27 mouse cellular contexts compared by ENCODE assay signal in the genomic region with DNA sequence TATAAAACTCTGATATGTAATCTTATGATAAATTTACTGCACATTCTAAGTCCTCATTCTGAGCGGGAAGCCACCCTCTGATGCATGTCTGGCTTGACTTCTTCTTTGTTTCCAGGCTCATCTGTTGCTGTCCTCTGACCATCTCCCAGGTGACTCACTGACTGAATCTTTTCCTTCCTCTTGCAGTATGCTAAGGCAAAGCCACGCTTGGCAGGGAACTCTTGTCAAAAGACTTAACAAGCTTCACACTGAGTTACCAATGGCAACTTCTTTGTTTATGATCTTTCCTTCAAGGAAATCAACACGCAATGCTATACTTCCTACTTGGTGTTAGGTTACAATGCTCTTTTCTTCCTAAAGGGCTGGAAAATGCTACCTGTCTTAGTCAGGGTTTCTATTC.
DNase-seq lines count a peak whose midpoint lies in the region; ATAC-seq lines count a peak whose summit lies in the region.
"Had no signal": no experiment of that assay in that cellular context is flagged by ENCODE, and none has a peak within 500 bp of the region (broad histone marks: within the 10 kb centered on the region; RNA-seq: fewer than 3 reads in every experiment).

No protein-coding gene starts in this region.

- ATAC-seq in embryonic facial prominence, embryonic 14.5 days (ENCODE audit: low read depth): no peak
- ATAC-seq in intestine, embryonic 15.5 days: peak; percentile 31; the same call in 1 of the 2 replicates
- no peak for ATAC-seq in kidney, embryonic 14.5 days (ENCODE audit: low FRiP score, low TSS enrichment)
- no peak for ATAC-seq in kidney, embryonic 15.5 days (replicated peaks; ENCODE audit: low FRiP score)
- ATAC-seq: forebrain, embryonic 14.5 days; forebrain, postnatal 0 days had no signal

- no peak overlapping the region for H3K4me2 ChIP-seq in embryonic facial prominence, embryonic 14.5 days (ENCODE audit: low read depth, low read length)
- no peak overlapping the region for H3K4me2 ChIP-seq in intestine, embryonic 15.5 days (replicated peaks)
- H3K4me2 ChIP-seq in kidney, embryonic 14.5 days (replicated peaks; ENCODE audit: low read depth, low read length): no peak overlapping the region
- no peak overlapping the region for H3K4me2 ChIP-seq in kidney, embryonic 15.5 days
- H3K4me2 ChIP-seq: embryonic facial prominence, embryonic 15.5 days; heart, embryonic 12.5 days; heart, embryonic 15.5 days; hindbrain, embryonic 12.5 days; hindbrain, embryonic 15.5 days had no signal

- no peak overlapping the region for H3K9ac ChIP-seq in embryonic facial prominence, embryonic 14.5 days (ENCODE audit: low read depth, low read length)
- H3K9ac ChIP-seq in intestine, embryonic 15.5 days: no peak overlapping the region
- no peak overlapping the region for H3K9ac ChIP-seq in kidney, embryonic 14.5 days (ENCODE audit: low read depth, low read length)
- H3K9ac ChIP-seq in kidney, embryonic 15.5 days: no peak overlapping the region
- H3K9ac ChIP-seq: embryonic facial prominence, embryonic 15.5 days; forebrain, postnatal 0 days; heart, embryonic 12.5 days; heart, embryonic 15.5 days; hindbrain, embryonic 12.5 days; hindbrain, embryonic 15.5 days had no signal

- H3K27me3 ChIP-seq in embryonic facial prominence, embryonic 14.5 days (replicated peaks; ENCODE audit: control insufficient read depth, insufficient read depth, low read length): no peaks in the 10 kb centered on the region
- H3K27me3 ChIP-seq in embryonic facial prominence, embryonic 10.5 days (replicated peaks; ENCODE audit: low read depth, poor library complexity, severe bottlenecking): no peaks in the 10 kb centered on the region
- H3K27me3 ChIP-seq in intestine, embryonic 15.5 days (replicated peaks): no peaks in the 10 kb centered on the region
- no peaks in the 10 kb centered on the region for H3K27me3 ChIP-seq in kidney, embryonic 14.5 days (ENCODE audit: control insufficient read depth, insufficient read depth, low read length)
- H3K27me3 ChIP-seq in kidney, embryonic 15.5 days: no peaks in the 10 kb centered on the region
- H3K27me3 ChIP-seq: embryonic facial prominence, embryonic 15.5 days; heart, embryonic 12.5 days; heart, embryonic 15.5 days; hindbrain, embryonic 12.5 days; hindbrain, embryonic 15.5 days had no signal

- H3K4me3 ChIP-seq in embryonic facial prominence, embryonic 14.5 days (ENCODE audit: low read depth, low read length): no peak overlapping the region
- no peak overlapping the region for H3K4me3 ChIP-seq in embryonic facial prominence, embryonic 10.5 days
- H3K4me3 ChIP-seq in intestine, embryonic 15.5 days (replicated peaks): no peak overlapping the region
- H3K4me3 ChIP-seq in kidney, embryonic 14.5 days (ENCODE audit: low read length): no peak overlapping the region
- H3K4me3 ChIP-seq in kidney, embryonic 15.5 days (replicated peaks): no peak overlapping the region
- H3K4me3 ChIP-seq: embryonic facial prominence, embryonic 15.5 days; gastrocnemius, adult 2 months; heart, embryonic 12.5 days; heart, embryonic 15.5 days; hindbrain, embryonic 12.5 days; hindbrain, embryonic 15.5 days had no signal

- 61% methylated on average over 3 of the region's 3 CpGs for WGBS in embryonic facial prominence, embryonic 14.5 days
- WGBS in embryonic facial prominence, embryonic 10.5 days: 59% methylated on average over 3 of the region's 3 CpGs
- 60% methylated on average over 3 of the region's 3 CpGs for WGBS in intestine, embryonic 15.5 days
- 29% methylated on average over 3 of the region's 3 CpGs for WGBS in large intestine, adult 2 months
- 52% methylated on average over 3 of the region's 3 CpGs for WGBS in kidney, embryonic 14.5 days
- 50% methylated on average over 3 of the region's 3 CpGs for WGBS in kidney, embryonic 15.5 days

- H3K4me1 ChIP-seq in embryonic facial prominence, embryonic 14.5 days (ENCODE audit: control insufficient read depth, insufficient read depth, low read length): no peaks in the 10 kb centered on the region
- H3K4me1 ChIP-seq in embryonic facial prominence, embryonic 10.5 days: peaks cover 7% of the 10 kb centered on the region
- H3K4me1 ChIP-seq in intestine, embryonic 15.5 days (replicated peaks): no peaks in the 10 kb centered on the region
- no peaks in the 10 kb centered on the region for H3K4me1 ChIP-seq in kidney, embryonic 14.5 days (ENCODE audit: control insufficient read depth, insufficient read depth, low read length)
- H3K4me1 ChIP-seq in kidney, embryonic 15.5 days: peaks cover 3% of the 10 kb centered on the region; the same call in 1 of the 2 replicates
- H3K4me1 ChIP-seq: embryonic facial prominence, embryonic 15.5 days; heart, embryonic 12.5 days; heart, embryonic 15.5 days; hindbrain, embryonic 12.5 days; hindbrain, embryonic 15.5 days had no signal

- no peak overlapping the region for H3K27ac ChIP-seq in embryonic facial prominence, embryonic 14.5 days (replicated peaks; ENCODE audit: low read depth, low read length)
- no peak overlapping the region for H3K27ac ChIP-seq in embryonic facial prominence, embryonic 10.5 days (replicated peaks)
- no peak overlapping the region for H3K27ac ChIP-seq in intestine, embryonic 15.5 days
- no peak overlapping the region for H3K27ac ChIP-seq in kidney, embryonic 14.5 days (ENCODE audit: low read depth, low read length)
- H3K27ac ChIP-seq in kidney, embryonic 15.5 days: no peak overlapping the region
- H3K27ac ChIP-seq: embryonic facial prominence, embryonic 15.5 days; gastrocnemius, adult 2 months; heart, embryonic 15.5 days; hindbrain, embryonic 12.5 days; hindbrain, embryonic 15.5 days had no signal

- peak; percentile 36 for DNase-seq in embryonic facial prominence, embryonic 14.5 days (ENCODE audit: low spot score)
- DNase-seq in embryonic facial prominence, embryonic 10.5 days (ENCODE audit: low spot score): no peak
- DNase-seq in 416B (ENCODE audit: low read depth): peak; percentile 26
- DNase-seq in large intestine, adult 2 months (ENCODE audit: low read depth, low spot score): peak; percentile 72
- no peak for DNase-seq in left cerebral cortex, postnatal 14 days (ENCODE audit: low spot score in 2 of 2)
- DNase-seq: adrenal gland, adult 2 months; adrenal gland, postnatal 14 days; B cell, adult 2 months; cerebellum, adult 11 months; cerebellum, adult 2 months; cerebellum, adult 9-11 months; cerebellum, postnatal 36 days; embryo, embryonic 11 days; forebrain, postnatal 0 days; gastrocnemius, adult 2 months; gastrocnemius, postnatal 14 days; heart, adult 18-20 months; heart, postnatal 14 days had no signal

- intact Hi-C loops in left cerebral cortex, postnatal 14 days (cut with DNase I): no loop called here

- no peaks in the 10 kb centered on the region for H3K9me3 ChIP-seq in embryonic facial prominence, embryonic 14.5 days (ENCODE audit: control insufficient read depth, low read length)
- H3K9me3 ChIP-seq in embryonic facial prominence, embryonic 10.5 days: no peaks in the 10 kb centered on the region
- no peaks in the 10 kb centered on the region for H3K9me3 ChIP-seq in intestine, embryonic 15.5 days
- no peaks in the 10 kb centered on the region for H3K9me3 ChIP-seq in kidney, embryonic 14.5 days (ENCODE audit: control insufficient read depth, low read length)
- H3K9me3 ChIP-seq in kidney, embryonic 15.5 days (replicated peaks): no peaks in the 10 kb centered on the region
- H3K9me3 ChIP-seq: embryonic facial prominence, embryonic 15.5 days; heart, embryonic 12.5 days; heart, embryonic 15.5 days; hindbrain, embryonic 12.5 days; hindbrain, embryonic 15.5 days had no signal

- no peaks in the 10 kb centered on the region for H3K36me3 ChIP-seq in embryonic facial prominence, embryonic 14.5 days (ENCODE audit: control insufficient read depth, insufficient read depth, low read length)
- no peaks in the 10 kb centered on the region for H3K36me3 ChIP-seq in embryonic facial prominence, embryonic 10.5 days (replicated peaks)
- H3K36me3 ChIP-seq in intestine, embryonic 15.5 days: no peaks in the 10 kb centered on the region
- H3K36me3 ChIP-seq in kidney, embryonic 14.5 days (ENCODE audit: control insufficient read depth, insufficient read depth, low read length): no peaks in the 10 kb centered on the region
- no peaks in the 10 kb centered on the region for H3K36me3 ChIP-seq in kidney, embryonic 15.5 days
- H3K36me3 ChIP-seq: embryonic facial prominence, embryonic 15.5 days; heart, embryonic 12.5 days; heart, embryonic 15.5 days; hindbrain, embryonic 12.5 days; hindbrain, embryonic 15.5 days had no signal

Comparison
In these comparisons a context has a peak if more than half of its experiments do, and no peak if none do; other contexts are left out.
1. DNase-seq: peak in embryonic facial prominence, embryonic 14.5 days (single experiment), 416B (single experiment) and large intestine, adult 2 months (single experiment); none in embryonic facial prominence, embryonic 10.5 days (single experiment) and left cerebral cortex, postnatal 14 days (0 of 2).